Mouse (Mus musculus): ENCODE measurements around the gene Calhm5.

DNA sequence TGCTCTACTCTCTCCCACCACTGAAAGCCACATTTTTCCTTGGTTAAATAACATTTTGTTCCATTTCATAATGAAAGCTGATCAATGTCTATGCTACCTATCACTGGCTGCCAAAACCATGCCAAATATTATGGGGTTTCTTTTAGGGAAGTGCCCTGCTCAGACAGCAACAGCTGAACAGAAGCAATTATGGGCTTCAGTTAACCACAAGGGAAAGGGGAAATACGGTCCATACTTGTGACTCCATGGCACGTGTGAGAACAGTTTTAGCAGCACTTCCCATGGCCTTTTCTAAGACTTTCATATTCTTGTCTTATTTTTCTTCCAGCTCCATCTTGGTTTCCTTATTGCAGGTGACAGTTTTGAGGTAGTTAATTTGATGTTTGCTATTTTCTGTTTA lies 35.0 kb upstream of the Calhm5 start:
- TF ChIP-seq CTCF (IDR thresholded peaks at IDR 0.05; ENCODE audit: extremely low read depth, insufficient read length, insufficient replicate concordance, low read depth, low read length), result no peak
- no peak for TF ChIP-seq POLR2A (IDR thresholded peaks at IDR 0.05; ENCODE audit: low read depth, low read length)

All from small intestine, adult 2 months (tissue).